Mouse (Mus musculus) large intestine, adult 2 months (tissue): ENCODE data around the gene Prom2. TPM values are rescaled to one million over a fixed set of nuclear protein-coding genes. Genes with fewer than 3 reads are reported as not detected.

Experiments
- DNase-seq: peaks from one replicate; pipeline ENCODE4 v3.0.0-alpha.2; 2012; ENCODE audit warnings: low read depth, low spot score
- WGBS: fragments of 180-500 bp; shearing (Covaris S2); methylation state at CpG from one replicate; pipeline ENCODE4 v1.1.7; 2018; 5-methylcytosine and 5-hydroxymethylcytosine counted together
- polyA plus RNA-seq: library from polyadenylated mRNA; depleted of rRNA; stranded (reverse); fragments of >200 nt; gene quantifications from 2 replicates; pipeline ENCODE4 v1.2.3, GENCODE M21; 2012; rRNA removed

Prom2 gene
- polyA plus RNA-seq, 1 experiment, result 0.09 TPM

DNA sequence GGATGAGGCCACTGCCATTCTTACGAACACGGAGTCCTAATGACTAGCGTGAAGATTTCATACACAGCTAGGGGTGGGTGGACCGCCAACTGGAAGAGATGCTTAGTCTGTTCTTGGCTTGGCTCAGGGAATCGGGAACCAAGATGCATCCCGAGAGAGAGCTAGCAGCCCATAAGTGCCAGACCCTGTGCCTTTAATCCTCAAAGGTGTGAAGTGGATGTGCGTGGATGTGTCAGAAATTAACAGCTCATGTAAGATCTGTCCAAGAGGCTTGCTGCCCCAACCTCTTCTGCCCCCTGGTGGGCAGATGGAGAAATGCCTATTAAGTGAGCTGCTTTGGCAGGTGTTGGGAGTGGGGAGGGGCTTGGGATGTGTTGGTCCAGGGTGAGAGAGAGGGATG, 40.2 kb downstream of the Prom2 start:
- DNase-seq, result no peak
- 49% methylated on average over 7 of the region's 7 CpGs for WGBS

DNA sequence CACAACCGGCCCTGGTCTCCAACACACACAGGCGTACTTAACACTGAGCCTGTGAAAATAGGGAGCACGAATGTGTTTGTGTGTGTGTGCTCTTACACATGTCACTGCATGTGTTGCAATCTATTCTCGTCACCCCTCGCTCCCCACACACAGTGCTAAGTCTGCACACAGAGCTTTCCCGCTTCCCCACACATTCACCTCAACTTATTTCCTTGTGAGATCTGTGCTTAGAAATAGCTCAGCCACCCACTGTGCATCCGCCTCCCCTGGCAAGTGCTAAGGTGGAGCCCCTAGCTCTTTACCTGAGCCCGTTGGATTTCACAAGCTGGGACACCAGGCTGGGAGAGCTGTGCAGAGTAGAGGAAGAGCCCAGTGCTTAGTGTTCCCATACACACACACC, 42.5 kb downstream of the Prom2 start:
- WGBS, result 70% methylated on average over 8 of the region's 8 CpGs
- no peak for DNase-seq

DNA sequence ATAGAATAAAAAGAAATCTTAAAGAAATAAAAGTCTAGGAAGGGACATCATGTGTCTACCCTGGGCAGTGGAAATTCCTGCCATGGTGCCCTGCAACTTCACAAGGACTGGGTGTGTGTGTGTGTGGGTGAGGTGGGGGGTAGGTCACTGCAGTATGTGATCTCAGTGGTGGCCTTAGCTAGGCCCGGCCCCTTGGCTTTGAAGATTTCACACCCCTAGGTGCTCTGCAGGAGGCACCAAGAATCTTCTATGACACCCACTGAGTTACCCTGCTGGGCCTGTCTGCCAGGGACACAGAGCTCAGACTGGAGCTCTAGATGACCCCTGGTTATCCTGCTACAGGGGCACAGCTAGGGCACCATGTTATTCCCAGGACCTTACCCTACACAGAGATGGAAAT, 44.9 kb downstream of the Prom2 start:
- 44% methylated on average over 1 of the region's 1 CpGs for WGBS
- no peak for DNase-seq

DNA sequence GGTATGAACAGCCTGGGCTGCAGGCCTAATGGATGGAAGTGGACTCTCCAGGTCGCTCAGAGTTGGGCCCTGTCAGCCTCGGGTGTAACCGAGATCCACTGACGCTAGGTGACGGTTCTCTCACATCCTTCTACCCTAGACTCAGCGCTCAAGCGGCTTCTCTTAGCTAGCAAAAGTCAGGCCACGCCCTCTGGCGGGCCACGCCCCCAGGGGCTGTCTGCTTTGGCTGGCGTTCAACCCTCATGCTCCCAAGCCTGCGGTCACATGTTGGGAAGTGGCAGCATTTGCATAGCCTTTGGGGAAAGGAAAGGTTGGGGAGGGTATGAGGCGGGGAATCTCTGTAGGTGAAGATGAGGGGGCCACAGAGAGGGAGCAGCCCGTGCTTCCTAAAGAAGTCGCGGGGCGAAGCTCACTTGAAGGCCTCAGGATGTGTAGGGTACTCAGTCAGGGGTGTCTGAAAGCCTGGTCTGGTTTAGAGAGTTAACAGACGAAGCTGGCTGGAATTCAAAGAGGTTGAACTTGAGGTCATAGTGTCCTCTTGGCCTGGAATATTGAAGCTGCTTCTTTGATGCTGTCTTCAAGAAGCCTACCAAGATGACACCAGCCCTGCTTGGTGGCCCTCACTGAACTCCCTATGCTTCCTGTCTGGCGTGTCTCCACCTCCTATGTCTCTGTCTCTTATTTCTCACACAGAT, 56.6 kb downstream of the Prom2 start:
- 12% methylated on average over 19 of the region's 19 CpGs for WGBS
- no peak for DNase-seq

- DNase-seq, result no peak
- WGBS, result 3% methylated on average over 21 of the region's 21 CpGs
Measured at GRCm38 (mm10) chr2:127483001-127483400, 58.3 kb downstream of the Prom2 start.

GRCm38 (mm10) chr2:127482533-127482911, 58.7 kb downstream of the Prom2 start:
- DNase-seq, result no peak
- WGBS, result under 1% methylated on average over 21 of the region's 21 CpGs

- 2% methylated on average over 59 of the region's 59 CpGs for WGBS
- DNase-seq, result no peak
Measured at GRCm38 (mm10) chr2:127481841-127482532, 59.3 kb downstream of the Prom2 start.

DNA sequence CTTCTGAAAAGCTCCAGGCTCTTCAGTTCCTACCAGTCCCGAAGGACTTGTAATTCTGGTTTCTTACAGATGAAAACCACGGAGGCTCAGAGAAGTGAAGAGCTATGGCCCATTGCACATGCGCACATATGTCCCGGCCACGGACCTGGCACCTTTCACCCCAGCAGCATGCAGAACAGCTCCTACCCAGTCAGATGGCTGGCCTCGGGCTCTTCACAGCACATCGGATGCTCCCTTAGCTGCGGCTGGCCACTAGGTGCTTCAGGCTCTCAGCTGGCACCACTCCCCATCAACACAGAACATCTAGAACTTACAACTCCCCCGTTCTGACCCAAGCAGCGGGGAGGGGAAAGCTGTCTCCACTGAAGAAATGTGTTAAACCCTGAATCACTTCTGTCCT, 61.5 kb downstream of the Prom2 start:
- no peak for DNase-seq
- 65% methylated on average over 10 of the region's 10 CpGs for WGBS

GRCm38 (mm10) chr2:127479210-127479609, 62.1 kb downstream of the Prom2 start:
- DNase-seq, result no peak
- WGBS, result 61% methylated on average over 4 of the region's 4 CpGs

Other genes with a start within 250 kb of the Prom2 start
- gene Dusp2, start 205.3 kb downstream of the Prom2 start, polyA plus RNA-seq, result 8.4 and 8.7 TPM in 2 replicates
- gene Astl, start 202.8 kb downstream of the Prom2 start, polyA plus RNA-seq, result not detected in 2 replicates
- gene Adra2b, start 178.3 kb downstream of the Prom2 start, polyA plus RNA-seq, result 0.71 and 0.91 TPM in 2 replicates
- gene Gpat2, start 116.3 kb downstream of the Prom2 start, polyA plus RNA-seq, result 0.12 and 0.16 TPM in 2 replicates
- 10.9 and 11.6 TPM in 2 replicates for gene Fahd2a, start 96.9 kb downstream of the Prom2 start, polyA plus RNA-seq
- gene Kcnip3, start 19.4 kb downstream of the Prom2 start, polyA plus RNA-seq, result 1.2 TPM in 2 replicates
- gene Zfp661, start 45.6 kb upstream of the Prom2 start, polyA plus RNA-seq, result 1.7 and 3.1 TPM in 2 replicates
- gene Mrps5, start 45.8 kb upstream of the Prom2 start, polyA plus RNA-seq, result 58.7 and 66.7 TPM in 2 replicates
- gene Mal, start 115.2 kb upstream of the Prom2 start, polyA plus RNA-seq, result 0.51 and 5.1 TPM in 2 replicates
- gene Mall, start 188.5 kb upstream of the Prom2 start, polyA plus RNA-seq, result 299 and 309 TPM in 2 replicates
- 3.5 and 4.2 TPM in 2 replicates for gene Nphp1, start 247.4 kb upstream of the Prom2 start, polyA plus RNA-seq